Mouse (Mus musculus) hematopoietic stem cell, adult 5-6 weeks (primary cell): ENCODE results near the gene Fopnl. TPM values are rescaled to one million over a fixed set of nuclear protein-coding genes. Genes with fewer than 3 reads are reported as not detected.

ENCODE experiments used
- ATAC-seq, 2 experiments: fragments of 125-278 bp in 1 of 2; replicated peaks in 1 of 2; 2 replicates each; pipeline ENCODE4 v1.8.0; 2016 to 2017; ENCODE audit warnings: inconsistent platforms in 2 of 2, mild to moderate bottlenecking in 2 of 2, moderate number of reproducible peaks in 2 of 2, low read depth in 1 of 2, moderate TSS enrichment in 1 of 2; ENCODE audit not compliant: low FRiP score in 2 of 2, poor library complexity in 2 of 2, severe bottlenecking in 2 of 2, insufficient read depth in 1 of 2, low TSS enrichment in 1 of 2
- total RNA-seq: library from RNA; stranded (forward); fragments of 172-1452, 232-1000 nt; gene quantifications from 2 replicates; pipeline ENCODE4 v1.2.3, GENCODE M21; 2017

The Fopnl gene
- 49.4 and 60.2 TPM in 2 replicates for total RNA-seq

GRCm38 (mm10) chr16:14316884-14317876 is at the start of gene Fopnl:
Gene Fopnl, minus strand, starts transcription at chr16:14317405.
- ATAC-seq, result peak; percentile 100

DNA sequence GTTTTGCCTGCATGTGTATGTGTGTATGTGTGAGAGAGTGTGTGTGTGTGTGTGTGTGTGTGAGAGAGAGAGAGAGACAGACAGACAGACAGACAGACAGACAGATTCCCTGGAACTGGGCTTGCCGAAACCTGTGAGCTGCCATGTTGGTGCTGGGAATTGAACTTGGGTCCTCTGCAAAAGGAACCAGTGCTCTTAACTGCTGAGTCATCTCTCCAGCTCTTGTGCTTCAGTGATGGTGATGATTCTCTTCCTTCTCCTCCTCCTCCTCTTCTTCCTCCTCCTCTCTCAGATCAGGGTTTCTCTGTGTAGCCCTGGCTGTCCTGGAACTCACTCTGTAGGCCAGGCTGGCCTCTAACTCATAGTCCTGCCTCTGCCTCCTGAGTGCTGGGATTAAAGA is 48.8 kb upstream of the Fopnl start:
- no peak for ATAC-seq

DNA sequence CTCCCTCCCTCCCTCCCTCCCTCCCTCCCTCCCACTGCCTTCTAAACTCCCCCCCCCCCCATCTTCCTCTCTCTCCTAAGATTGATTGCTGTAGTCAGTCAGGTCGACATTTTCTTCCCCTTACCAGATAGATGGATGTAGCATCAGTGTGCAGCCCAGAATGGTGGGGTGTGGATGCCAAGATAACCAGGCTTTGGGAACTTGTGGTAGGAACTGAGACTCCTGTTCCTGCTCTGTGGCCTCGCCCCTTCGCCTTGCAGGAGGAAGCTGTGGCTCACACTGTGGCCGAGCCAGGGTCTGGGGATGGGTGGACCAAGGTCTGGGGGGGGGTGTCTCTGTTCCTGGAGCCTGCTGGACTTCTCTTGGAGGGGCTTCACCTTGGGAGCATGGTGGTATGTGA is 48.3 kb upstream of the Fopnl start:
- peak; percentile 68 to 77 for ATAC-seq

DNA sequence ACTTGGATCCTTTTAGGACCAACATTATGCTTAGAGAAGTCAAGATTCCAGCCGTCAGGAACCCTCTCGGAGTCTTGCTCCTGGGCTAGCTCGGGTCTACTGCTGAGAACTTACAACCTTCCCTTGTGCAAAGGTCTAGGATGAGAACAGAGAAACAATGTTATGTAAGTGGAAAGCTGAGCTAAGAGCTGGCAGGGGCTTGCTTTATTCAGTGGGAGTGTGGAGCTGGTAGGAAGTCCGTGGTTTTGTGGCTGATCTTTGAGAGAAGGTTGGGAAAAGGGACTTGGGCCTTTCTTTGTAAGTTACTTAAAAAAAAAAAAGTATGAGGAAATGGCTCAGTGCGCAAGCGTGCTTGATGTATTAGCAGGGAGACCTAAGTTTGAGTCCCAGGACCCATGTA is 46.9 kb upstream of the Fopnl start:
- no peak for ATAC-seq

DNA sequence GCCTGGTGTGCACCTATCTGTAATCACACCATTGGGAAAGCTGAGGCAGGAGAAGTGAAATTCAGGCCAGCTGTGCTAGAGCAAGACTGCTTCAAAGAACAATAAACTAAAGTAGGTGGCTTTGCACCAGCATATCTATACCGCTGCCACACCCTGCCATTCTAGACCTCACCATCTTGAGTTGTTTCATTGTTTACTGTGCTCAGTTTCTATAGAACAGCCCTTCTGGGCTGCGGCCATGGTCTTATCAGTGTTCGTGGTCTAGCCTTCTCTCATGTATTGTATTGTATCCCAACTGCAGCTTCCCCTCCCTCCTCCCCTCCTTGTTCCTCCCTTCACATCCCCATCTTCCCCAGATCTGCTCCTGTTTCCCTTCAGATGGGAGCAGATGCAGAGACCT is 46.3 kb upstream of the Fopnl start:
- ATAC-seq, result no peak

GRCm38 (mm10) chr16:14362099-14362820 is 45.1 kb upstream of the Fopnl start:
- no peak for ATAC-seq

DNA sequence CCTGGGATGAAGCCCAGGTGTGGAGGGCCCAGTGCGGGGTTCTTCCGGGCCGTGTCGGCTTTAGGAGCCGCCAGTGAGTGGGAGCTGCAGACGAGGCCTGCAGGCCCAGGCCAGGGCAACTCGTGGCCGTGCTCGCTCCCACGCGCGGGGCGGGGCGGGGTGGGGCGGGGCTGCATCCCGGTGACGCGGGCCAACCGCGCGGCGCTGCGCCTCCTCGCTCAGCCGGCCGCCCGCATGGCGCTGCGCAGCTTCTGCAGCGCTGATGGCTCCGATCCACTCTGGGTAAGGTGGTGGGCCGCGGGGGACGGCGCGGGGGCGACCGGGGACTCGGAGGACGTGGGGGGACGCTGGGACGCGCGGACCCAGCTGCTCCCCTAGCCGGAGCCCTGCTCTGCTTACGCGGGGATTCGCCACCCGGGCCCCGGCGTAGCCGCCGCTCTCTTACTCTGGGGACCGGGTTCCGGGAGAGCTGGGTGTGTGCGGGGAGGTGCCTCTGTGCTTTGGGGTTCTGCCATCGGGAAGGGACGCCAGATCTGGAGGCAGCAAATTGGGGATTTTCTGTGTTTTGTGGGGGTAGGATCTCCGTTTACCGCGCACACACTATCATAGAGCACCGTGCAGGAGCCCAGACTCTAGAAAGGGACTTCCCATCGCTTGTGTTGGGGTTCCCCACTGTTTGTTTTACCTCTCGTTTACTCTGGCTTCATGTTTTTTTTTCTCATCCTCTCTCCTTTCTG is 44.3 kb upstream of the Fopnl start, which contains the start of gene Abcc1:
Abcc1 (plus strand) TSS at position 197 of the 737 bp plus-strand sequence.
- ATAC-seq, result peak; percentile 39 to 61; a peak in 3 of 4 replicates

- no peak for ATAC-seq
Observed at GRCm38 (mm10) chr16:14360931-14361330, 43.7 kb upstream of the Fopnl start.

GRCm38 (mm10) chr16:14358531-14358930 is 41.3 kb upstream of the Fopnl start:
- ATAC-seq, result no peak

DNA sequence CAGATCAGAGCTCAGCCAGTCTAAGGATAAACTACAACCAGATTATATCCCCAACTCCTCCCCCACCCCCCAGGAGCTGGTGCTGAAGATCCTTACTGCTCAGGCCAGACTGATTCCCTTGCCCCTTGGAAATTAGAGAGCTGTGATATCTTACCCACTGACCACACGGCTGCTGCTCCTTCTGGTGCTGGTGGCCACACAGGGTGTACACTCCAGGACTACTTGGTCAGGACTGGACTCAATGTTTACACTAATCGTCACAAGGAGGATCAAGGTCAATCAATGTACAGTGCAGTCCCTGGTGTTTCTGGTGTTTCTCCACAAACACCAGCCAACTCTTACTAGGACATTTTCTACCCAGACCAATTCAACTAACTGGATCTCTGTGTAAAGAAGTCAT is 40.7 kb upstream of the Fopnl start:
- ATAC-seq, result no peak

DNA sequence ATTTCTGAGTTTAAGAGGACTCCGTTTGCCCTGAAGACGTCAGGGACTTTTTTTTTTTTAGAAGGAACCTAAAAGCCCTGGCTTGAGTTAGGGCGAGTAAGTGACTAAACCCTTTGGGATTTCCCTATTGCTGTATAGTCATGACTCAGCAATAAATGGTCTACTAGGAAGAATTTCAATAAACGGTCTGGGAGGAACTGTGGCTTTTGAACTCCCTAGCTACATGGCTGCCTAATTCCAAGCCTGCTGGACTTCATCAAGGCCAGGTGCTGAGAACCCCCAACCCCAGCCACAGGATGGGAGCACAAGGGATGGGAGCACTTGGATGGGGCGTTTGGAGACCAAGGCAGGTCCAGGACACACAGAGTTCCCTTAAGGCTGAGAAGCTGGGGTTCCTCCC is 35.5 kb upstream of the Fopnl start:
- peak in 1 of 2 experiments; percentile 27; a peak in 1 of 4 replicates for ATAC-seq

DNA sequence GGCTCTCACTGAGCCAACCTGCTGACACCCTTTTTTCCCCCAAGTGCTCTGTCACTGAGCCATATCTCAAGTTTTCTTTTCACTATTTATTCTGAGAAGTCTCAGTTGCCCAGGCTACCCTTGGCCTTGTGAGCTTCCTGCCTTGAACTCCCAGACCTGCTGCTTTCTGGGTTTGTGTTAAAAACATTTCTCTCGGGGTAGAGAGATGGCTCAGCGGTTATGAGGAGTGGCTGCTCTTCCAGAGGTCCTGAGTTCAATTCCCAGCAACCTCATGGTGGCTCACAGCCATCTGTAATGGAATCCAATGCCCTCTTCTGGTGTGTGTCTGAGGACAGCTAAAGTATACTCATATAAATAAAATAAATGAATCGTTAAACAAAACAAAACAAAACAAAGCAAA is 35.0 kb upstream of the Fopnl start:
- no peak for ATAC-seq

- ATAC-seq, result no peak
Observed at GRCm38 (mm10) chr16:14351571-14351970, 34.4 kb upstream of the Fopnl start.

DNA sequence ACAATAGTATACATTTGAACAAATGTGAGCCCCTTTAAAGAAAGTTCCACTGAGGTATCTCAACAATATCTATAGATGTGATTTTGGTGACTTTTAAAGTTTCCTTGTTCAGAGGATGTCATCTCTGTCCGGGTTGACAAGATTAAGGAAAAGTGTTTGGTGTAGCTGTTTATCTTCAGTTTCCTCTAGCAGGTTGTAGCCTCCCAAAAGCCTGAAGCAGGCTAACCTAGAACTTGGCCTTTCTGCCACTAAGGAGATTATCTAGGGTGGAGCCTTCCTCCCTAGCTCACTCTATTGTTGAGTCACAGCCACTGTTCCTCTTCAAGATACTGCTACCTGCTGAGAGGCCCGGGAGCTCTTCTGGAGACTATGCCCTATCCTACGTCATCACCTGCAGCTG is 27.8 kb upstream of the Fopnl start:
- no peak for ATAC-seq

DNA sequence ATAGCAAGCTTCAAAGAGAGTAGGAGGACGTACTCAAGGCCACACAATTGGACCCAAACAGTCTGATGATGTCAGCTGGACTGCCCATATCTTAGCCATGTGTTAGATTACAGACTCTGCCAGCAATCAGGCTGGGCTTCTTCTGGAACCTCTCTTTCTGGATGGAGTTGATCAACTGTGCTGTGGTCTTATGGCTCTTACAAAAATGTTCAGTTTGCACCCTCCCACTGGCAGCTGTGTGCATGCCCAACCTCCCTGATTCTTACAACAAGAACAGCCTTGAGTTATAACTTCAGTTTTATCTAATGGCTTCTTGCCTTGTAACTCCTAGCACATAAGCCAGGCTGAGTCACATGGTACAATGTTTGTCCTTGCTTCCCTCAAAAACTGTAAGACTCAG is 11.0 kb upstream of the Fopnl start:
- ATAC-seq, result no peak

DNA sequence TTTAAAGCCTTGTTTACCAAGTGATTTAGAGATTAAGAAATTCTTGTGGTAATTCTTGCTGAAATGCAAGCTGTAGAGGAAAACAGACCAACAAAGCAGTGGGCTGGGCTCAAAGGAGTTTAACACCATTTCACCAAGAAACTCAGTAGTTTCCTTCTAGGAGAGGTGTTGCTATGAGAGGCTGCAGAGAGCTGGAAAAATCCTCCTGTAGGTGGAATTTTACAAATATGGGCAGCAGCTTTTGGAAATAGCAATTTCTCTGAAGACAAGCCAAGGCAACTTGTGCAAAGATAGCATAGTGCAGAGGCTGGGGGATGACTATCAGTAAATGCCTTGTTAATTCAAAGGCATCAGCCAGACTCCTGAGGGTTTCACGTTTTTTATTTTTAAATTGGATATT is 3.3 kb upstream of the Fopnl start:
- no peak for ATAC-seq

DNA sequence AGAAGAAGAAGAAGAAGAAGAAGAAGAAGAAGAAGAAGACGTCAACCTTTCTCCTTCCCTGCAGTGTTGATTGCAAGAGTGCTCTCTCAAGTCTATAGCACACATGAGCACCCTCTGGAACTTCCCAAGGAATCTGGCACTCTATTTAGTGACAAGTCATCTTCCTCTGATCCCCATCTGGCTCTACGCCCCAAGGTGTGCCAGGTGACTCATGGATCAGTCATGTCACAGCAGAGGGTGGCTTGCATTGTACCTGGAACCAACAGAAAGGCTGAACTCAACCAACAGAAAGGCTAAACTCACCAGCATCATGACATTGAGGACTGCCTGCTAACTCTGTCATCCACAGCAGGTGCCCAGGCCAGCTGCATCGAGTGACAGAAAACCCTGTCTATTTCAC is 2.5 kb upstream of the Fopnl start:
- ATAC-seq, result no peak

DNA sequence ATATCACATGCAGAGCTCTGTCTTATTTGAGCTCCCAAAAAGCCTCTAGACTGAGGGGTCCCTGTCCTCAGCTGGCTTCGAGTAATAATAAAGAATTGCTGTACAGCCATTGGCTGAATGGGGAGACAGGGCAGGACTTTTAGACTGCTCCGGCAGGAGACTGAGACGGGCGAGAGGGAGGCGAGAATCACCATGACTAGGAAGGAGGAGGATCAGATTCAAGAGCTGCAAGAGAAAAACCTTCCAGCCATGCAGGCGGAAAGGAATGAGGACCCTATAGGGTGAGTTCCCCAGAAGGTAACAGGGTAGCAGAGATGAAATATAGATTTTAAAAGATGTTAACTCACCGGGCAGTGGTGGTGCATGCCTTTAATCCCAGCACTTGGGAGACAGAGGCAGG is 4.3 kb downstream of the Fopnl start:
- no peak for ATAC-seq
